Mouse (Mus musculus): ENCODE measurements around the gene Tomm22.
"Not testable (repeated sequence)": the region's sequence is repeated elsewhere in the genome, so short reads cannot be mapped to it uniquely, and the experiment has no call there.

The Tomm22 gene

DNA sequence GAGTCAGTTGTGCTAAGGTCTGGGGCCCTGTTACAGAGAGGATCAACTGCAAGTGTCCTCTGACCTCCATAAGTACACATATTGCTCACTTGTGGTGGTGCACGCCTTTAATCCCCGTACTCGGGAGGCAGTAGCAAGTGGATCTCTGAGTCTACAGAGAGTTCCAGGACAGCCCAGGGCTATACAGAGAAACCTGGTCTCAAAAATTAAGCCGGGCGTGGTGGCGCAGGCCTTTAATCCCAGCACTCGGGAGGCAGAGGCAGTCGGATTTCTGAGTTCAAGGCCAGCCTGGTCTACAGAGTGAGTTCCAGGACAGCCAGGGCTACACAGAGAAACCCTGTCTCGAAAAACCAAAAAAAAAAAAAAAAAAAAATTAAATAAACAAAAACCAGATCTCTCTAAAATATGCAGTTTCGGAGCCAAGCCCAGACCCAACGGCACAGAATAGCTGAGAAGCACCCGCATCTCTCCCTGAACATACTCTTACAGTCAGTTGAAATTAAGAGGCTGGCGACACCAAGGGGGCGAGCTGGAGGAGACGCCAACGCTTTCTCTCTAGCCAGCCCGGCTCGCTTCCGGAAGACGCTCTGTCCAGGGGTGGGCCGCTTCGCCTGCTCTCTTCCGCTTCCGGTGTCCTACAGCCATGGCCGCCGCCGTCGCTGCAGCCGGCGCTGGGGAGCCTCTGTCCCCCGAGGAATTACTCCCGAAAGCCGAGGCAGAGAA lies at the start of gene Tomm22:
Gene Tomm22 (plus strand): TSS at position 613 of the 723 bp plus-strand sequence.
- DNase-seq (ENCODE audit: low spot score in 2 of 2) = peak; percentile 95

DNA sequence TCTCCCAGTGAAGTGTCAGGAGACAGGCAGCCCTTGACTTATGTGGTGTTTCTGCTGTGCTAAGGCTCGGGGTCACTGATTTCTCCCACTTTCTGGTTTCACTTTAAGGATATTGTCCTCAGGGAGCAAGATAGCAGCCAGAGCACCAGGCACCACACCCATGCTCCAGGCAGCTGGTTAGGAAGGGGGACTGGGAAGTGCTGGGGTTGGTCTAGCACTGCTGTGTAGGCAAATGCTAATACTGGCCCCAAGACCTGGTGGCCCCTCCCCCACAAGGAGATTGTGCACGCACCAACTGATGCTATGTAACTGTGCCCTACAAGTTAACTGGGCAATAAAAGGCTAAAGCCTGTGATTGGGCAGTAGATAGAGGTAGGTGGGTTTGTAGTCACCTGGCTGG lies 40.2 kb upstream of the Tomm22 start:
- DNase-seq (ENCODE audit: low spot score in 2 of 2) = no peak

DNA sequence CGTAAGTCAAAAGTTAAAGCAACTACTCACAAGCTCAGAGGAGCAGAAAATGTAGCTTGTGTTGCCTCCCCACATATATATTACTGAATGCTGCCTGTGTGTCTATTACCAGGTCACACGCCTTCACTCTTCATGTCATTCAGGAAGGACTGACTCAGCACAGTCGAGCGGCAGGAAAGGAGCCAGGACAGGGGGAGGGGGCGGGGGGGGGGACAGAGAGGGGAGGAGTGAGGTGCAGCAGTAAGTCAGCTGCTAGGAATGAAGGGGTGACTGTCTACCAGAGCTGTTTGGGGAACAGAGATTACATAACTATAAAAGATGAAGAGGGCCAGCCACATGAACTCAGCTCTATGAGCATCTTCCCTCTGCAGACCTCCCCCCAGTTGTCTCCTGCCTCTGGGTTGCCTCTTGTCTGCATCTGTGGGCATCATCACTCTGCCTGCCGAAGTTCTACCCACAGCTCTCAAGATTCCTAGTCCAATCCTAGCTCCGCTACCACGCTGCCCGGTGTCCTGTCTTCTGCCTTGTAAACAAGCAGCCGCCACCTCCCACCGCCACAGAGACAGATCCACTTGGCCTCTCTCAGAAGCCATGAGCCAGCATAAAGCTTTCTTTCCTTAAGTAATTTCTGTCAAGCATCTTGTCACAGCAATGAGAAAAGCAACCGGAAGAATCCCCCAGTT lies 29.4 kb upstream of the Tomm22 start:
- DNase-seq (ENCODE audit: low spot score in 2 of 2) = no peak

DNA sequence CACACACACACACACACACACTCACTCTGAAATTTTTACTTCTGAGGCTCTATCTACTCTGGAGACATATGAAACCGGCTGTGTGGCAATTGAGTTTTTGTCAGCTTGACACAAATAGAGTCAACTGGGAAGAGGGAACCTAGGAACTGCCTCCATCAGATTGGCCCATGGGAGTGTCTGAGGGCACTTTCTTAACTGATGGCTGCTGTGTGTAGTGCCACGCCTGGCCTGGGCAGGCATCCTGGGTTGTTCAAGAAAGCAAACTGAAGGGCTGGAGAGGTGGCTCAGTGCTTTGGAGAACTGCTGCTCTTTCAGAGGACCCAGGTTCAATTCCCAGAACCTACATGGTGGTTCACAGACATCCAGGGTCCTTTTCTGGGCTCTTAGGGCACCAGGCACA lies 25.2 kb upstream of the Tomm22 start:
- DNase-seq (ENCODE audit: low spot score in 2 of 2) = no peak

- no peak for DNase-seq (ENCODE audit: low spot score in 2 of 2)
Observed at GRCm38 (mm10) chr15:79648130-79648529, 22.5 kb upstream of the Tomm22 start.

- DNase-seq (ENCODE audit: low spot score in 2 of 2) = peak in 1 of 2 experiments; percentile 56
Observed at GRCm38 (mm10) chr15:79650569-79650968, 20.1 kb upstream of the Tomm22 start.

GRCm38 (mm10) chr15:79651481-79651880 lies 19.2 kb upstream of the Tomm22 start:
- no peak for DNase-seq (ENCODE audit: low spot score in 2 of 2)

- no peak for DNase-seq (ENCODE audit: low spot score in 2 of 2)
Observed at GRCm38 (mm10) chr15:79656451-79656850, 14.2 kb upstream of the Tomm22 start.

GRCm38 (mm10) chr15:79657837-79658530 lies 12.7 kb upstream of the Tomm22 start:
- DNase-seq (ENCODE audit: low spot score in 2 of 2) = peak; percentile 88 to 91

DNA sequence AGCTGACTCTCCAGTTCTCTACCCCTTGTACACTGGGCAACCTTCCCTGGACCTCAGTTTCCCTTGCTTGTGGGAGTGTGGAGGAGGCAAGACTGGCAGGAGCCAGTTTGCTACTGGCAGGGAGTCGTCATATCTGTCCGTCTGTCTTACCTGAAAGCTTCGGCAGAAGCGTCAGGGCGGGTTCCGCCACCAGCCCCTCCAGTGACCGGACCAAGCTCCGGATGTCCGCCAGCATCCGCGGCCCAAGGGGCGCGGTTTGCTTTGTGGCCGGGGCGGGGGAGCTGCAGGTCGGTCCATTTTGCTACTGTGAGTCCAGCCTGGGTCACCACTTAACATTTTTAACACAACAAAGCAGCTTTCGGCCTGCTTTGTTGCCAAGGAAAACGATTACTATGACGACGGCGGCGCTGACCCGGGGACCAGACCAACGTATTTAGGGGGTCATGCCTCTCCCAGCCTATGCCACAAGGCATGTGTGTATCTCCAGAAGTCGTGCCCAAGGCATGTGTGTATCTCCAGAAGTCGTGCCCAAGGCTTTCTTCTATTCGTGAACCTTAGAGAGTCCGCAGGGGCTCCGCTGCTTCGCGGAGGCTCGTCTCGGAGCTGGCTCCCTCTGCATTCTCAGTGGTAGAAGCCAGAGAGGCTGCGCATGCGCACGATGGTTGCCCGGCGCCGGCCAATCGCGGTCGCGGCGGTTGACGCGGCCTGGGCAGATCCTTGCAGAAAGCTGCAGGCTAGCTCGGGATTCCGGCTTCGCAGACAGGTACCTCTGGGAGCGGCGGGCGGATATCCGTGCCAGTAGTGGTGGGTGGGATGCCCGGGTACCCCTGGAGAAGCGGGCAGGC lies 11.9 kb upstream of the Tomm22 start, which contains the start of the genes Fam227a and Cby1:
Gene Fam227a (minus strand): TSS at position 426 of the 845 bp plus-strand sequence.
Gene Cby1 (plus strand): TSS at position 669 of the 845 bp plus-strand sequence.
- peak; percentile 96 to 97 for DNase-seq (ENCODE audit: low spot score in 2 of 2)

DNA sequence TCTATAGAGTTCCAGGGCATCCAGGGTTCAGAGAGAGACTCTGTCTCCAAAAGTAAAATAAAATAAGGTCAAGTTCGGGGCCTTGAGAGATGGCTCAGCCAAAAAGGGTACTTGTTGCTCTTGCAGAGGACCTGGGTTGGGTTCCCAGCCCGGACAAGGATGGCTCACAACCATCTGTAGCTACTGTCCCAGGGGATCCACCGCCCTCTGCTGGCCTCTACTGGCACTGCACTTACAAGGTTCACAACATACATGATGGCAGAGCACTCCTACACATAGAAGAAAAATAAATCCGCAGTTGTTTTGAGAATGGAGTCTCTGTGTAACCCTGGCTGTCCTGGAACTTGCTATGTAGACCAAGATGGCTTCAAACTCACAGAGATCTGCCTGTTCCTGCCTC lies 8.8 kb upstream of the Tomm22 start:
- no peak for DNase-seq (ENCODE audit: low spot score in 2 of 2)

GRCm38 (mm10) chr15:79664666-79665065 lies 6.0 kb upstream of the Tomm22 start:
- no peak for DNase-seq (ENCODE audit: low spot score in 2 of 2)

GRCm38 (mm10) chr15:79669195-79669594 lies 1.5 kb upstream of the Tomm22 start:
- DNase-seq (ENCODE audit: low spot score in 2 of 2) = no peak

- DNase-seq (ENCODE audit: low spot score in 2 of 2) = no peak
Observed at GRCm38 (mm10) chr15:79670972-79671299, 275 bp downstream of the Tomm22 start.

DNA sequence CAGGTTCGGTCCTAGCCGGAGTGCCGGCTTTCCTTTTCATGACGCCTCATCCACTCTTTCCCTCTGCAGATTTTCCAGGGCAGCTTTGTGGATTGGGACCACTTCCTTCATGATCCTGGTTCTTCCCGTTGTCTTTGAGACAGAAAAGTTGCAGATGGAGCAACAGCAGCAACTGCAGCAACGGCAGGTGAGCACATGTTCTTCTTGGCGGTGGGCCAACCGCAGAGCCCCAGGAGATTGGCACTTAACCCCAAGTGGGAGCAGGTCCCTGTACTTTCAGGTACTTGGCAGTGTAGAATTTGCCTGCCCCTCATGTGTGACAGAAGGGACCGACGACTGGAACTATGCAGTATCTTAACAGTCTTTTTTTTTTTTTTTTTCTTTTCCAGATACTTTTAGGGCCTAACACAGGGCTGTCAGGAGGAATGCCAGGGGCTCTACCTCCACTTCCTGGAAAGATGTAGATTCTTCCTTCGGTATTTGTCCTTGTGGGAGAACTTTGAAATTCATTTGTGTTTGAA lies 1.2 kb downstream of the Tomm22 start:
- not testable (repeated sequence) for DNase-seq (ENCODE audit: low spot score in 2 of 2)

DNA sequence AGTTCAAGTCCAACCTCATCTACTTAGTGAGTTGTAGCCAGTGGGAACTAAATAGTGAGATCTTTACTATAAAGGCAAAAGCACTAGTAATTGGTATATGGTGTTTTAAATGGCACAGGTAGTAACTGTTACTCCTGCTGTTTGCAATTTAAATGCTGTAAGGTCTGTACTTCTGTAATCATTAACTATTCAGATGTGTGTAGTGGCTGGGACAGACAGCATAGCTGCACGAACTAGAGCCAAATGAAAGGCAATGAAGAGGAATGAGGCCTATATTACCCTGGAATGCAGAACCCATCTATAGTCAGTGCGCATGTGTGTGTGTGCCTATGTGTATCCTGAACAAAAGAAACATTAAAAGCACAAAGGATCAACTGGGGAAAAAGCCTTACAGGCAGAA lies 7.3 kb downstream of the Tomm22 start:
- DNase-seq (ENCODE audit: low spot score in 2 of 2) = no peak

DNA sequence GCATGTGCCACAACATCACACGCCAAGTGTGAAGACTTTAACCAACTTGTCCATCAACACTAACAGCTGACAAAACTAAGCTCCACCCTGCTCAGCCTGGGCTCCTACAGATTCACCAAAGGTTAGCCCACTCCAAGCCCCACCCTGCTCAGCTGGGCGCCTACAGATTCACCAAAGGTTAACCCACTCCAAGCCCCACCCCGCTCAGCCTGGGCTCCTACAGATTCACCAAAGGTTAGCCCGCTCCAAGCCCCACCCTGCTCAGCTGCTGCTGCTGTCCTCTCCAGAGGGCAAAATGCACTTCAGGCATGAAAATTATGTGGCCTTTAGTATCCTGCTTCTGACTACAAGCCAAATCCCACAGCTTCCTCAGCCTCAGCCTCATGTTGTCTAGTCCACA lies 11.3 kb downstream of the Tomm22 start:
- DNase-seq (ENCODE audit: low spot score in 2 of 2) = no peak

- no peak for DNase-seq (ENCODE audit: low spot score in 2 of 2)
Observed at GRCm38 (mm10) chr15:79683146-79683545, 12.5 kb downstream of the Tomm22 start.

- DNase-seq (ENCODE audit: low spot score in 2 of 2) = no peak
Observed at GRCm38 (mm10) chr15:79683707-79684465, 13.2 kb downstream of the Tomm22 start.

DNA sequence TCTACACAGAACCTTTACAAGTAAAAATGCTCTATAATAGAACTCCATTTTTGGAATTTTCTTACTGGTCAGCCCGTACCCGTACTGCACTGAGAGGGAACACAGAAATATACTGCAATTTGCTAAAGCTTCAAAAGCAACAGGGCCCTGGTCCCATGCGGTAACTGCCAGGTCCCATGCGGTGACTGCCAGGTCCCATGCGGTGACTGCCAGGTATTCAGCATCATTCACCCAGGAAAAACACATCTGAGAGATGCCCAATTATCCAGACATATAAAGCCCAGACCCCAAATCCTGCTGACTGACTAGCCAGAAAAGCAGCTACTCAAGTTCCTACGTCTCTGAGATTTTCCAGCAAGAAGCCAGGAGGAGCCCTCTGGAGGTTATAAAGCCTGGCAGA lies 14.0 kb downstream of the Tomm22 start:
- DNase-seq (ENCODE audit: low spot score in 2 of 2) = no peak

- DNase-seq (ENCODE audit: low spot score in 2 of 2) = no peak
Observed at GRCm38 (mm10) chr15:79685141-79685641, 14.5 kb downstream of the Tomm22 start.
